Mouse (Mus musculus) embryonic fibroblast, embryonic 13.5 days (primary cell): ENCODE data around the gene Tfip11.

Experiments used
- CTCF ChIP-seq: IDR thresholded peaks from 2 replicates; pipeline ENCODE4 v1.5.1; 2011; ENCODE audit warnings: mild to moderate bottlenecking, control low read depth, low read length, moderate library complexity, borderline replicate concordance; ENCODE audit not compliant: insufficient read depth
- POLR2A ChIP-seq: IDR thresholded peaks from 2 replicates; pipeline ENCODE4 v1.6.1; 2011; ENCODE audit warnings: low read depth, mild to moderate bottlenecking, control low read depth, low read length, moderate library complexity

GRCm38 (mm10) chr5:112305842-112306241 lies 20.3 kb upstream of the Tfip11 start:
- TF ChIP-seq POLR2A (no peak), CTCF (no peak)
